Mouse (Mus musculus) G1E (cell line): ENCODE measurements around the gene Rundc1.

Experiments
- CTCF ChIP-seq: IDR thresholded peaks from 2 replicates; pipeline ENCODE4 v1.5.1; 2012; ENCODE audit warnings: low read depth, low read length, inconsistent platforms, mixed read lengths
- GATA2 ChIP-seq: IDR thresholded peaks from 2 replicates; pipeline ENCODE4 v1.6.1; 2012; ENCODE audit warnings: low read depth, low read length, inconsistent platforms, borderline replicate concordance
- TAL1 ChIP-seq: conservative IDR thresholded peaks from 2 replicates; pipeline ENCODE4 v1.6.1; 2012; ENCODE audit warnings: low read depth, low read length, inconsistent platforms, mixed read lengths

GRCm38 (mm10) chr11:101442127-101442693 lies 17.3 kb downstream of the Rundc1 start, which contains the start of gene Rpl27:
- TF ChIP-seq CTCF (peak; percentile 62), GATA2 (no peak), TAL1 (no peak)
